11 mouse cellular contexts compared by ENCODE assay signal in genomic region chr13:45809777-45810410, GRCm38 (mm10).
DNase-seq lines count a peak whose midpoint lies in the region; ATAC-seq and TF ChIP-seq lines count a peak whose summit lies in the region.
"Had no signal": no experiment of that assay in that cellular context is flagged by ENCODE, and none has a peak within 500 bp of the region (broad histone marks: within the 10 kb centered on the region; RNA-seq: fewer than 3 reads in every experiment).

No protein-coding gene starts in this region.

- H3K9me3 ChIP-seq in heart, embryonic 14.5 days (ENCODE audit: control insufficient read depth, low read length): no peaks in the 10 kb centered on the region
- no peaks in the 10 kb centered on the region for H3K9me3 ChIP-seq in liver, postnatal 0 days (ENCODE audit: low read length)
- no peaks in the 10 kb centered on the region for H3K9me3 ChIP-seq in intestine, embryonic 16.5 days (ENCODE audit: control insufficient read depth, low read length)
- H3K9me3 ChIP-seq: limb, embryonic 13.5 days had no signal

- WGBS in heart, embryonic 14.5 days: 28% methylated on average over 16 of the region's 16 CpGs
- 58% methylated on average over 16 of the region's 16 CpGs for WGBS in liver, postnatal 0 days (ENCODE audit: insufficient replicate concordance)
- 40% methylated on average over 16 of the region's 16 CpGs for WGBS in intestine, embryonic 16.5 days

- TF ChIP-seq EP300 in liver, postnatal 0 days (IDR thresholded peaks at IDR 0.05; ENCODE audit: low read depth): no peak

- H3K4me3 ChIP-seq in heart, embryonic 14.5 days (ENCODE audit: control insufficient read depth in 1 of 2, insufficient read depth in 1 of 2, low read depth in 1 of 2, low read length in 2 of 2): peak overlapping the region in 1 of 2 experiments; percentile 0; a peak in 1 of 4 replicates
- no peak overlapping the region for H3K4me3 ChIP-seq in liver, postnatal 0 days (ENCODE audit: low read depth, low read length)
- no peak overlapping the region for H3K4me3 ChIP-seq in intestine, embryonic 16.5 days (ENCODE audit: low read length)
- H3K4me3 ChIP-seq: limb, embryonic 13.5 days had no signal

- peak overlapping the region; percentile 42 for H3K9ac ChIP-seq in heart, embryonic 14.5 days (ENCODE audit: low read length)
- no peak overlapping the region; the same call in 1 of the 2 replicates for H3K9ac ChIP-seq in liver, postnatal 0 days (replicated peaks)
- 0 out of 2 replicates have a peak overlapping the region, but pooled peaks have one; percentile 8 for H3K9ac ChIP-seq in intestine, embryonic 16.5 days (ENCODE audit: low read depth, low read length)
- H3K9ac ChIP-seq: limb, embryonic 13.5 days had no signal

- no peak for TF ChIP-seq CTCF in liver, postnatal 0 days (IDR thresholded peaks at IDR 0.05; ENCODE audit: low read depth)

- peaks cover 16 to 17% of the 10 kb centered on the region in 2 experiments for H3K4me1 ChIP-seq in heart, embryonic 14.5 days (ENCODE audit: control insufficient read depth in 2 of 2, insufficient read depth in 2 of 2, low read length in 2 of 2)
- peaks cover 6% of the 10 kb centered on the region; the same call in 1 of the 2 replicates for H3K4me1 ChIP-seq in liver, postnatal 0 days (ENCODE audit: insufficient read depth)
- peaks cover 4% of the 10 kb centered on the region; the same call in 1 of the 2 replicates for H3K4me1 ChIP-seq in intestine, embryonic 16.5 days (ENCODE audit: control insufficient read depth, insufficient read depth, low read length)

- DNase-seq in heart, adult 9 months (ENCODE audit: low spot score in 2 of 2): no peak
- DNase-seq in liver, postnatal 0 days: peak; percentile 23
- no peak for DNase-seq in liver
- DNase-seq in embryo, embryonic 10 days (ENCODE audit: low spot score): peak; percentile 23
- no peak for DNase-seq in gastrocnemius, adult 8-10 months (ENCODE audit: low spot score in 2 of 2)
- no peak for DNase-seq in urinary bladder, postnatal 14 days (ENCODE audit: low spot score)
- DNase-seq: cerebellum, adult 11 months; gastrocnemius, postnatal 14 days had no signal

- peak overlapping the region; percentile 58 for H3K4me2 ChIP-seq in heart, embryonic 14.5 days (ENCODE audit: low read length)
- H3K4me2 ChIP-seq in liver, postnatal 0 days (ENCODE audit: low read depth, low read length): peak overlapping the region; percentile 18; the same call in 1 of the 2 replicates
- no peak overlapping the region for H3K4me2 ChIP-seq in intestine, embryonic 16.5 days (ENCODE audit: low read depth, low read length)
- H3K4me2 ChIP-seq: limb, embryonic 13.5 days had no signal

- ATAC-seq in heart, embryonic 14.5 days (ENCODE audit: insufficient number of reproducible peaks, insufficient read depth, low FRiP score, low read depth): no peak
- peak; percentile 66 for ATAC-seq in liver, postnatal 0 days
- ATAC-seq in intestine, embryonic 16.5 days: no peak

- peak overlapping the region in 1 of 2 experiments; percentile 39; a peak in 2 of 4 replicates for H3K27ac ChIP-seq in heart, embryonic 14.5 days (replicated peaks in 1 of 2; ENCODE audit: control insufficient read depth in 1 of 2, insufficient read depth in 1 of 2, low read depth in 2 of 2, low read length in 2 of 2)
- H3K27ac ChIP-seq in liver, postnatal 0 days (ENCODE audit: low read depth): no peak overlapping the region
- H3K27ac ChIP-seq in intestine, embryonic 16.5 days (ENCODE audit: low read length): no peak overlapping the region
- H3K27ac ChIP-seq: limb, embryonic 13.5 days had no signal

- no peaks in the 10 kb centered on the region for H3K27me3 ChIP-seq in heart, embryonic 14.5 days (ENCODE audit: control insufficient read depth, insufficient read depth, low read length)
- H3K27me3 ChIP-seq in liver, postnatal 0 days (ENCODE audit: insufficient read depth, low read length): no peaks in the 10 kb centered on the region
- H3K27me3 ChIP-seq in intestine, embryonic 16.5 days (replicated peaks; ENCODE audit: control insufficient read depth, insufficient read depth, low read length): no peaks in the 10 kb centered on the region
- H3K27me3 ChIP-seq: limb, embryonic 13.5 days had no signal

- 0 out of 2 replicates have a peak, but pooled peaks cover 4% of the 10 kb centered on the region for H3K36me3 ChIP-seq in heart, embryonic 14.5 days (ENCODE audit: control insufficient read depth, insufficient read depth, low read length)
- no peaks in the 10 kb centered on the region for H3K36me3 ChIP-seq in liver, postnatal 0 days (replicated peaks; ENCODE audit: insufficient read depth, low read length)
- H3K36me3 ChIP-seq in intestine, embryonic 16.5 days (ENCODE audit: control insufficient read depth, insufficient read depth, low read length): no peaks in the 10 kb centered on the region
- H3K36me3 ChIP-seq: limb, embryonic 13.5 days had no signal

Comparison
In these comparisons a context has a peak if more than half of its experiments do, and no peak if none do; other contexts are left out.
1. DNase-seq: peak in liver, postnatal 0 days (single experiment) and embryo, embryonic 10 days (single experiment); none in heart, adult 9 months (0 of 2), liver (single experiment), gastrocnemius, adult 8-10 months (0 of 2) and urinary bladder, postnatal 14 days (single experiment).